17 mouse cellular contexts compared by ENCODE assay signal in genomic region chr17:71190589-71190988, GRCm38 (mm10). TPM values are rescaled to one million over a fixed set of nuclear protein-coding genes. Genes with fewer than 3 reads are reported as not detected.
DNase-seq lines count a peak whose midpoint lies in the region; ATAC-seq lines count a peak whose summit lies in the region.
"Had no signal": no experiment of that assay in that cellular context is flagged by ENCODE, and none has a peak within 500 bp of the region (broad histone marks: within the 10 kb centered on the region; RNA-seq: fewer than 3 reads in every experiment).

No protein-coding gene starts in this region.

- H3K4me3 ChIP-seq in megakaryocyte, embryonic 14.5 days (replicated peaks) = peak overlapping the region; percentile 83
- H3K4me3 ChIP-seq: erythroblast, embryonic 14.5 days; heart, embryonic 15.5 days; limb, embryonic 12.5 days; midbrain, embryonic 10.5 days had no signal

- peak; percentile 24 to 28; a peak in 2 of 4 replicates for ATAC-seq in hematopoietic stem cell, adult 5-6 weeks (replicated peaks in 1 of 2; ENCODE audit: insufficient read depth in 1 of 2, low FRiP score in 2 of 2, low TSS enrichment in 1 of 2, low read depth in 1 of 2, poor library complexity in 2 of 2, severe bottlenecking in 2 of 2)
- ATAC-seq: hindbrain, embryonic 16.5 days had no signal

- no peaks in the 10 kb centered on the region for H3K9me3 ChIP-seq in megakaryocyte, embryonic 14.5 days
- H3K9me3 ChIP-seq: heart, embryonic 15.5 days had no signal

- peaks cover 30% of the 10 kb centered on the region for H3K36me3 ChIP-seq in megakaryocyte, embryonic 14.5 days (replicated peaks; ENCODE audit: low read length)
- H3K36me3 ChIP-seq: heart, embryonic 15.5 days; limb, embryonic 12.5 days had no signal

- no peaks in the 10 kb centered on the region for H3K27me3 ChIP-seq in megakaryocyte, embryonic 14.5 days (replicated peaks)
- H3K27me3 ChIP-seq: heart, embryonic 15.5 days; limb, embryonic 12.5 days had no signal

- peaks cover 92% of the 10 kb centered on the region for H3K4me1 ChIP-seq in megakaryocyte, embryonic 14.5 days

- peak; percentile 27 for DNase-seq in testis, postnatal 10 days (ENCODE audit: low spot score)
- DNase-seq in testis, postnatal 14 days (ENCODE audit: low spot score) = no peak
- DNase-seq in right cerebral cortex, adult 2 months (ENCODE audit: low spot score in 2 of 2) = no peak
- no peak for DNase-seq in right cerebral cortex, postnatal 4 days
- no peak for DNase-seq in cerebellum, postnatal 14 days
- DNase-seq: cerebellum, adult 11-12 months; gastrocnemius, postnatal 36 days; kidney, postnatal 10 days; spleen, adult 18-20 months; thymus, postnatal 25 days had no signal

RNA-seq across cellular contexts. Expression of gene Lpin2, which starts 8.2 kb away (rescaled TPM):
- 54.8 and 72.9 TPM in 2 replicates for total RNA-seq in hematopoietic stem cell, adult 5-6 weeks (2017)
- polyA plus RNA-seq in megakaryocyte, embryonic 14.5 days (2012; ENCODE audit: insufficient read depth, low replicate concordance) = 7.6 TPM in 2 replicates
